Mouse (Mus musculus) left cerebral cortex, adult 9 months (tissue): ENCODE measurements around the gene Rflnb.
A peak's percentile ranks its signal among the peaks of the same experiment; 100 is the strongest.
"Not testable (repeated sequence)": the region's sequence is repeated elsewhere in the genome, so short reads cannot be mapped to it uniquely, and the experiment has no call there.

Experiments used
- DNase-seq, 2 experiments: peaks; one replicate each; pipeline ENCODE4 v3.0.0; 2022; ENCODE audit warnings: low spot score in 2 of 2

The Rflnb gene

DNA sequence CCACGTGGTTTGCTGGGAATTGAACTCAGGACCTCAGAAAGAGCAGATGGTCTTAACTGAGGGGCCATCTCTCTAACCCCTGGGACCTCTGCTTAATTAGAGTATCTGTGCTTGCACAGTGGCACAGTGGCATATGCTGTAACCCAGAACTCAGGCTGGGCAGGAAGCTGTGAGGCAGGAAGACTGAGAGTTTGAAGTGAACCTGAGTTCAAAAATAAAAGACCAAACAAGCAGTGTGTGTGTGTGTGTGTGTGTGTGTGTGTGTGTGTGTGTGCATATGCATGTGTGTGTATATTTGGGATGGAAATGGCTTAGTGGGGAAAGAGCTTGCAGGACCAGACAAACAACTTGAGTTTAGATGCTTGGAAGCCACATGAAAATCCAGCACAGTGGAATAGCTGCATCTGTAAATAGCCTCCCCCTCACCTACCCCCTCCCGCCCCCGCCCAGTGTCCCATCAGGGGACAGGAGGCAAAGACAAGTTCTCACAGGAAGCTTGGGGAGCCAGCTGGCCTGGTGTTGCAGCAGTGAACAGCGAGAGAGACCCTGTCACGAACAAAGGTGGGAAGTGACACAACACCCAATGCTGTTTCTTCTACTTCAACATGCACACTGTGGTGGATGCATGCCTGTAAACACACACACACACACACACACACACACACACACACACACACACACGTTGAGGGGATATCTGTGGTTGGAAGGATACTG lies 10.2 kb upstream of the Rflnb start:
- no peak for DNase-seq

DNA sequence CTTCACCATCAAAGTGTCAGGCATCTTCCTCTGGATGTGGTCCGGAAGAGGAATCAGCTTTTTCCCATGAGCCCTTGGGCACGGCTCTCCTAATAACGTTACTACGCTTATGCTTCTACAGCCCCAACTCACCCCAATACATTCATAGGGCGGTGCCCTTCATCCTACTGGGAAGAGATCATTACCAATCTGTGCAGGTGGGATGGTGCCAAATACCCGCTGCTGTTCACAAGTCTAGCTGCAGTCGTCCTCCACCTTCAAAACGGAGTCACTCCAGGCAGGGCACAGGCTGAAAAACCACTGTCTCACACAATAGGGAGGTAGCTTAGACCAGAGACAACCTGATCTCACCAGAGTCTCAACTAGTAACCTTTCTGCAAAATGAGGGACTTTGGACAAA lies 7.6 kb upstream of the Rflnb start:
- no peak for DNase-seq

DNA sequence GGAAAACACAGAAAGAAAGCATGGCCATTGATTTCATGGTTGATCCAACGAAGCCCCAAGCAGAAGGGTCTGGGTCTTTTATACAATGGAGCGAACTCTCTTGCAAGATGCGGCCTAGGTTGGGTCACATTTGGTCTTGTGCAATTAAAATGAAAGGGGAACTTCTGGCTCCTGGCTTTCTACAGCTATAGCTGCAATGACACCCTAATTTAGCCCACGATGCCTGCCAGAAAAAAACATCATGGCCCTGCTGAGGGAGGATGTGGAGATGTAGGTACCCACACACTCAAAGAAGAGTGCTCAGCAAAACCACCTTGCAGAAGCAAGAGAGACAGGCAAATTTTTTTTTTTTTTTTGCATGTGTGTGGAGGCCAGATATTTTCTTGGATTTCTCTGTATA lies 6.3 kb upstream of the Rflnb start:
- no peak for DNase-seq

DNA sequence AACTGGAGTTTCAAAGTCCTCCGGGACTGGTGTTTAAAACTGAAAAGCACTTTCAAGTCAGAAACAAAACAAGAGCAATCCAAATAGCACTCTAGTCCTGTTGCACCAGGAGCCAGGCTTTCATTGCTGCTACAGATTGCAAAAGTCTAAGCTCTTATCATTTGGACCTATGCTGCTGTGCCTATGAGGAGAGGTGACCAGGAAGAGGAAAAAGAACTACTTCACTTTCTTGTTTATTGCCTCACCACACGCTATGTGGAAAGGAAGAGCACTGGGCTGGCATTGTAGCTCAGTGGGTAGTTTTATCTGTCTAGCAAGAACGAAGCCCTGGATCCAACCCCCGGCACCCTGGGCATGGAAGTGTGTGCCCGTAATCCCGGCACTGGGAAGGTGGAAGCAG lies 5.8 kb upstream of the Rflnb start:
- no peak for DNase-seq

DNA sequence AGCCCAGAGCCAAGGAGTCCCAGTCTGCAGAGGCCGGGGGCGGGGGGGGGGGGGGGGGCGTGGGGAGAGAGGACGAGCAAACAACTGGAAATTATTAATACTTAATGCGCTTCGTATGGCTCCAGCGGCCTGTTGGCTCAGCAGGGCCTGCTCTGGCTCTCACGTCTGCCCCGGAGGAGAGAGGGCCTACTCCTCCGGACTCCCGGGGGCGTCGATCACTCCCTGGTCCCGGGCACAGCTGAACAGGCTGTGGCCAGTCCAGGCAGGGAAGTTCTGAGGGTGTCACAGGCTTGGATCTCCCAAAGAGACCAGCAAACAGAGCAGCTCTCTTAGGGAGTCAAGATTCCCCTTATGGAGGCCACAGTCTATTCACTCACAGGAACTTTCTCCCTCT lies 487 bp upstream of the Rflnb start:
- no peak for DNase-seq

DNA sequence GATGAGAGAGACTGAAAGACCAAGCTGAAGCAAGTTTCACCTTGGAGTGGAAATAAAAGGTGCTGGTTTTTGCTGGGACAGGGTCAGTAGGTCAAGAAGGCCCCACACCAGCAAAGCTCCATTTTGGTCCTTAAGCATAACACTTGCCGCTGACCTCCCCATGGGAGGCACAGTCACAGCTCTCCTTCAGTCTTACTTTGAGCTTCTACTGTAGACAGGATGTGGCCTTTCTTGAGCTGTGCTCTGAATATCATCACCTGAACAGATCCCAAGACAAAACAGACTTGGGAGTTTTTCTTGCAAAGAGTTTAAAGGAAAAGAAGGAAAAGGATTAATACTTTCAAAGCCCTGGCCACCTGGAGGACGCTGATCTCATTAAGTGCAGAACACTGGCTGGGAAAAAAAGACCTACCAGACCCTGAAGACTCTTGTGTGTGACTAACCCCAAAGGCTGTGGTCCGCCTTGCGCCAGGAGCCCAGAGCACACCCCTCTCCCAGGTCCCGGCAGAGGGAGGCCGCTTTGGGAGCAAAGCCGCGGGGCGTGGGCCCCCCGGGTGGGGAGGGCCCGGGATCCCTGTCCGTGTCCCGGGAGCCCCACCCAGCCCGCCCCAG lies 949 bp downstream of the Rflnb start:
- DNase-seq = no peak

DNA sequence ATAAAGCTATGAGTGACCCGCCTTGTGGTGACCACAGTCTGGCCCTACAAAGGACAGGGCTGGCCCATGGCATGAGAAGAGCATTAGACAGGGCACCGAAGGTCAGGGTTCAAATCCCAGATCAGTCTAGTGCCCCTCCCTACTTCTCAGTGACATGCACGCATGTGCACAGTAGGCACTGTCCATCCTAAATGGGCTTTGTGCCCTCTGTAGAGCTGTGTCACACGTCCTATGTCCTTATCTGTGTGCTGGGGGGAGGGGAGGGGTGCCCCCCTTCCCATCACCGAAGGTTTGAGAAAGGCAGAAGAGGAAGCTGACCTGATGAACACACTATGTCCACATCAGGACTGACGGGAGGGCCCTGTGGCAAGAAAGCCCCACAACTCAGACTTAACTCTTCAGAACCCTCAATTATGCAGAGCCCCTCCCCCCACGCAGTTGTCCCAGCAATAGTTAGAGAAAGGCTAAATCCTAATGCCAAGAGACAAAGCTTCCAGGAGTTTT lies 2.5 kb downstream of the Rflnb start:
- no peak for DNase-seq

DNA sequence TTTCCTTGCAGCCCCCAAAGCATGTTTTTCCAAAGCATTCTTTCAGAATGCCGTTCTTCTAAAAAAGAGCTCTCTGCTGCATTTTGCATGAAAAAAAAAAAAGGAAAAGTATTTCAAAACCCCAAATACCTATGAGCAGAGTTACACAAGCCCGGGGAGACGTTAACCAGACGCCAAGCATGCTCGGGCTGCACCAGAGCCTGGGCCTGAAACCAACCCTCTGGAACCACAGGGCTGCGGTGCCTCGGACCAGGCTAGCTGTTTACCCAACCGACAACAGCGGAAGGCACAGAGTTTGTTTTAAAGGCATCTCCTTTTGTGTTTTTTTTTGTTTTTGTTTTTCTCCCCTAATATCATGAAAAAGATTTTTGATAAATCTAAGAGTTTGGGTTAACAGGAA lies 6.7 kb downstream of the Rflnb start:
- no peak for DNase-seq

DNA sequence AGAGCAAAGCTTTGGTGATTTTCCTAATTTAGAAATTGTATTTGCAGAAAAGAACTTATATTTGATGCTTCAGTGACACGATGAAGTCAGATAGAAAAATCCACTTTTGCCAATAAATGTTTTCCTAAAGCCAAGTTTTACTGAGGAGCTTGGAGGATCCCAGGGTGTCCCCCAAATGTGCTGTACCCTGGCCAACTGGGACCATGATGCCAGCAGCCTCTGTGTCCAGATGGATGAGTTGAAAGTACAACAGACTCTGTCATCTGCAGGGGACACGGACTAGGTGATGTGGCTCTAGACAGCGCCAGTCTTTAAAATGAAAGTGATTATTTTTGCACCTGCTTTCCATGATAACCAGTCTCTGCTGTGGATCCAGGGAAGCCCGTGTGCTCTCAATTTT lies 7.7 kb downstream of the Rflnb start:
- DNase-seq = no peak

DNA sequence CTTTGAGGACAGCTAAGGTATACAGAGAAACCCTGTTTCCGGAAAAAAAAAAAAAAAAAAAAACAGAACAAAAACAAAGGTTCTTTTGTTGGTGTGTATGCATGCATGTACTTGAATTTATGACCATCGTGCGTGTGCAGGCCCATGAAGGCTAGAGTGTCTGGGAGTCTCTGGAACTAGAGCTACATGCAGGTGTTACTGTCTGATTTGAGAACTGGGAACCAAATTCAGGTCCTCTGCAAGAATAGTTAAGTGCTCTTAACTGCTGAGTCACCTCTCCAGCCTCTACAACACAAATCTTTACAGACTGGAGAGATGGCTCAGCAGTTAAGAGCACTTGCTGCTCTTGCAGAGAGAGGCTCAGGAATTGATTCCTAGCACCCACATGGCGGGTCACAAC lies 11.8 kb downstream of the Rflnb start:
- no peak for DNase-seq

DNA sequence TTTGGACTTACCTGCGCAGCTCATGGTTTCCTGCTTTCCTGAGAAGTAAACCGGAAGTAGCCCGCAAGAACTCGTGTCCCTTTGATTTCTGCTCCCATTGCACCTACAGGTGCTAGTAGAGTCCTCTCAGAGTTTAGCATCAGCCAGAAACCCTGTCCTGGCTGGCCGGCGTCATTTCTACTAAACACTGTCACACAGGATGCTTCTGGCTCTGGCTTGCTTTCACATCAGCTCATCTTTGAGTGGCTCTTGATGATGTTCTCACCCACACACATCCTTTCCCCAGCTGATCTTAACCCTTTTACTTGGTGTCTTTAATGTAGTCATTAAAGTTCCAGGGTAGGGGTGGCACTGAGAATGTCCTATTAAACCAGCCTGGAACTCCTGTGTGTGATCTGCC lies 12.3 kb downstream of the Rflnb start:
- DNase-seq = no peak

DNA sequence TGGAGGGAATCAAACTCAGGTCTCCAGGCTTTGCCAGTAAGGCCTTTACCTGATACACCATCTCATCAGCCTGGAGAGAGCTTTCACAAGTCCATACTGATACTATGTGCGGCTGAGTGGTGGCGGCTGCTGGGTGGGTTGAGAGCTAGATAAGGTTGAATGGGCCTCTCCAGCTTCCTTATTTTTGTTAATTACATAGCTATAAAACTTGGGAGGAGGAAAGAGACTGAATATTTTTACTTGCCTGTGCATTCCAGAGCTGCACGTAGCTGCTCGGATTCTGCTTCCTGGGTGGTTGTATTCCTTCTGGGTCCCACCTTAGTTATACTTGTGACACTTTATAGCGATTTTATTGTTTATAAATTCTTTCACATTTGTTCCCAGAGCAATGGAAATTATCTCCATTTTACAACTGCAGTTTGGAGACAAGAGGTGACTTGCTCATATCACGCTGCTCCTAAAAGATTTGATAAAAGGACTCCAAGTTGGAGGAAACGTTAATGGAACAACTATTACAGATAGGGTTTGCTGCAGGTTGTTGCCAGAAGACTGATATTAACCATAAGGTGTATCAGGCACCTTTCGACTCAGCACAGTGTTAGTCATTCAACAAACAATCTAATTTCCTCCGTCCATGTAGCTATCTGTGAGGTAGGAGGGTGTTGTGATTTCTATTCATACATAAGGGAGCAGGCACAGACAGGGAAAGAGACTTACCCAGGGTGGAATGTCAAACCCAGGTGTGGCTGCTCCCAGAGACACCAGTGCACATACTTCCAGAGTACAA lies 16.6 kb downstream of the Rflnb start:
- no peak for DNase-seq

DNA sequence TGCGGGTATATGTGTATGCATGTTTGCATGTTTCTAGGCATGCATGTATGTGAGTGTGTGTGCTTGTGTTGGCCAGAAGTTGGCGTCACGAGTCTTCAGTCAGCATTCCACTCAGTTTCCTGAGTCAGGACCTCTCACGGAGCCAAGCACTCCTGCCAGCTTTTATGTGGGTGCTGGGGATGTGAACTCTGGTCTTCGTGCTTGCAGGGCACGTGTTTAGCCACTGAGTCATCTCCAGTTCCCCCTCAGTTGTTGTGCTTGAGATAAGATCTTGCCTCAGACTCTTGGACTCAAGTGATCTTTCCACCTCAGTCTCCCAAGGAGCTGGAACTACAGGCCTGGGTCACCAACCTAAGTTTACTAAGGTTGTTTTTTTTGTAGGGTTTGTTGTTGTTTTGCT lies 18.5 kb downstream of the Rflnb start:
- DNase-seq = no peak

DNA sequence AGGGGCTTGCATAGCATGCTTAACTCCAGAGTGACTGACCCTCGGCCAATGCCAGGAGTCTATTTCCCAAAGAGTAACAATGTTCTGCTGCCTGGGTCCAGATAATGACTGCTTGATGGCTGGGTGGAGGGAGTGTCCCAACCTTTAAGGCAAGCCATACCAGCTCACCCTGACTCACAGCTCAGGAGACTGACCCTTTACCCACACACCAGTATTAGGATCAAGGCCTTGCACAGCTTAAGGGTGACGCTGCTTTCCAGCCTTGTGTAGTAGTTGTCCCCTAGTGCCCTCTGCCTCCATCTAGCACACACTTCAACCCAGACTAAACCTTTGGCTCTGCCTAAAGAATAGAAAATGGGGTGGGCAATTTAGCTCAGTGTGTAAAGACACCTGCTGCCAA lies 19.4 kb downstream of the Rflnb start:
- DNase-seq = no peak

DNA sequence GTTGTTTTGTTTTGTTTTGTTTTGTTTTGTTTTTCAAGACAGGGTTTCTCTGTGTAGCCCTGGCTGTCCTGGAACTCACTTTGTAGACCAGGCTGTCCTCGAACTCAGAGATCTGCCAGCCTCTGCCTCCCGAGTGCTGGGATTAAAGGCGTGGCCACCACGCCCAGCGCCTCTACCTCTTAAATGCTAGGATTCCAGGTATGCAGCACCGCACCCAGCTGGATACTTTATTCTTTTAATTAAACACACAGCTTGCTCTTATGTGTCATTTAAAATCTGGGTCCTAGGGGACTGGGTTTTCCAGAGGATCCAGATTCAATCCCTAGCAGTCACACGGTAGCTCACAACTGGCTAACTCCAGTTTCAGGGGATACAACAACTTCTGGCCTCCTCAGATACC lies 23.3 kb downstream of the Rflnb start:
- DNase-seq = not testable (repeated sequence)

DNA sequence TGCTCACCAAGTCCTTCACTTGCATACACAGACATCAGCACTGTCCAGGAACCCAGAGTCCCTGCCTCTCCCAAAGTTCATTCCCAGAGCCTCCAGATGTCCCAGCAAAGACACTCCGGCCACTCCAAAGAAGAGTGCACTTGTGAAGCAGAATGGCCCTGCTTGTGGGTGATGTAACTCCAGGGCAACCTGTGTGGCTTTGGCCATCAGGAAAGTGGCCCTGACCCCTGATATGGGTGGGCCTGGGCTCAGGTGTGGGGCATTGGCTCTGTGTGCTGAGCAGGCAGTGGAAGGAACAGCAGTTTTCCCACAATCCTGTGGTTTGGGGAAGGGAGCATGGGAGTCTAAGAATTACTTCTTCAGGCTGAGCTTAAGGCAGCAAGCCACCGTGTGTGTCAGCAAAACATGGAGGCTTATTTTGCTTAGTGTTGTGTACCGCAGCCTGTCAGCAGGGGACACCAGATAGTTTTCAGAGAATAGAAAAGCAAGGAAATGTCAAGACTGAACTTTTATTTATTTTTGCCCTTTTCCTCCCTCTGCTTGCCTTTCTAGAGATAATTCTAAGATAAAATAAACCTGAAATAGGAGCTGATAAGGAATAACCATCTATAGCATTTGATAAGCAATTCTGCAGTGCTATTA lies 26.2 kb downstream of the Rflnb start:
- peak in 1 of 2 experiments; percentile 11 for DNase-seq

DNA sequence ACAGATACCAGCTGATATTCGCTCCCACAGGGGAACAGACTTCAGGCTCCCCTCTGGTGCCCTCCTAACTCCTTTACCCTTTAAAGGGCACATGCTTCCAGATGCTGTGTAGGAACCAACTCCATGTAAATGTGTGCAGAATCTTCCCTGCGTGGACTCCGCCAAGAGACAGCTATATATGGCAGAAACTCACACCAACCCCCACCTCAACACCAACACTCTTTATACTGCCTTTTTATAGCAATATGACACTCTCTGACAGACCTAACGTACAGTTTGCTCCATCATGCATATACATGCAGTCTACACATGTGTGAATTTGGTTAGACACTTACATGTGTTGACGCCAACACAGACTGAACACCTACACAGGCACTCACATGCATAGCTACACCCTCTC lies 26.9 kb downstream of the Rflnb start:
- peak in 1 of 2 experiments; percentile 9 for DNase-seq

DNA sequence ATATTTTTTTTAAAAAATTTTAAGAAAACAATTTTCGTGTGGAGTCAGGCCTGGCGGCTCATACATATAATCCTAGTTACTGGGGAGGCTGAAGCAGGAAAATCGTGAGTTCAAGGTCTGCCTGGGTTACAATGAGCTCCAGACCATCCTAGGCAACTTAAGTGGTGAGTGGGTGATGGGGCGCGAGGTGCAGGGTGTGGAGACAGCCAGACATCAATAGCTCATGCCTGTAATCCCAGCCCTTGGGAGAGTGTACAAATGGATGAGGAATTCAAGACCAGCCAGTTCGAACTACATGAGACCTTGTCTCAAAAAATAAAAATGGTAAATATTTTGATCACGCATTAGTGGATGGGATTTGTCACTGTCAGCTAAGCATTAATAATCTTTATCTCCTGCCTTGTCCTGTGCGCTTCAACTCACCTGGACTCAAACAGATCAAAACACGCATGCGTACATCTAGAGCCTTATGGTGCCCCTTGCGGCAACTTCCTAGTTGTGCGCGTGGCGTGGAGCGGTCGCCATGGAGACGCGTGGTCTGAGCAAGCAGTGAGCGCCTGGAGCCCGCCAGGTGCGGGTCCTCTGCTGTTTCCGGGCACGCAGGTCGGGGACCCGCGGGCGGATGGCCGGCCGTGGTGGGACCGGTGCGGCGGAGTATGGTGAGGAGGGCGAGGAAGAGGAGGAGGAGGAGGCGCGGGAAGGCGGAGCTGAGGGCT lies 28.0 kb downstream of the Rflnb start, which contains the start of gene 1700016K19Rik:
TSS of gene 1700016K19Rik (plus strand) at position 473 of the 716 bp plus-strand sequence.
- DNase-seq = peak; percentile 50 to 86

DNA sequence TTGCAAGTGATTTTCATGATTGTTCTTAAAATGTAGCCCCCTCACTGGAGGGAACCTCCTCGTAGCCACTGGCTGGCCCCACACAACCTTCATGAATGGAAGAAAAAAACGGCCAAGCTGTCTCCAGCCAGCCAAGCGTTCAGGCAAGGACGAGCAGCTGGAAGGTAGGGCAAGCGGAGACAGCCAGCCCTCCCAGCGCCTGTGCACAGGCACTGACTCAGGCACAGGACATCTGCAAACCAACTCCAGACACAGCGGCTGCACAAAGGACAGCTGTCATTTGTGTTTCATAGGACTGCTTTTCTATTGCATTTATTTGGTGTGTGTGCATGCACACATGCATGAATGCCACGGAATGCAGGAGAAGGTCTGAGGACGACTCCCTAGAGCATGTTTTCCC lies 33.2 kb downstream of the Rflnb start:
- no peak for DNase-seq

DNA sequence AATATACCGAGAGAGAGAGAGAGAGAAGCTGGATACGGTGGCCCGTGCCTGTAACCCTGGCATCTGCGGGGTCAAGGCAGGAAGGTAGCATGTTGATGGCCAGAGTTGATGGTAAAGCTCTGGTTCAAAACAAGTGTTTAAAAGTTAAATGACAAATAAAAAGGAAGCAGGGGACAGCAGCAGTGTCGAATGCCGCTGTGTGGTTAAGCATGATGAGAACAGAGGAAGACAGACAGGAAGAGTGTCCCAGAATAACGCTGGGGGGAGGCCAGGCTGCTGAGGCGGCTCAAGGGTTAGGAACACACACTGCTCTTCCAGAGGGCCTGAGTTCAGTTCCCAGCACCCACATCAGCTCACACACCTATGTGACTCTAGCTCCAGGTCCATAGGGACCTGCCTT lies 35.1 kb downstream of the Rflnb start:
- DNase-seq = no peak

DNA sequence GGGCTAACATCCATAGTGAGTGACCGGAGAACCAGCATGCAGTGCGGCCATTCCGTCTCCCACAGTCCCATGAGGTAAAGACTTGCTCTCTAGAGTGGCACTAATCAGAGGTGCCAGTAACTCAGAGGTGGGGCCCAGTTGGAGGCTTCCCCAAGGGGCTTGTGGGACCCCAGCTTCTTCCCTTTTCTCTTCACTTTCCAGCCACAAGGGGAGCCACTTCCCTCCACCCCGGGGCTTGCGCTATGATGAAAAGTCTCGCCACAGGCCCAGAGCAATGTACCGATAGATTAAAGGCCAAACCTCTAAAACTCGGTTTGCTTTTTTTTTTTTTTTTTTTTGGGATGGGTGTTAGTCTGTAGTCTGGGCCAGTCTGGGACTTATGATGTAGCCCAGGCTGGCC lies 35.7 kb downstream of the Rflnb start:
- DNase-seq = no peak
